Mouse (Mus musculus) neural tube, embryonic 14.5 days (tissue): Measurements from ENCODE around the gene Src. TPM values are rescaled to one million over a fixed set of nuclear protein-coding genes. Genes with fewer than 3 reads are reported as not detected.

ENCODE experiments used
- ATAC-seq: fragments of 200-750 bp; cut with Nextera tagmentation; 2 replicates; pipeline ENCODE4 v1.8.0; 2017; ENCODE audit warnings: low read depth, mild to moderate bottlenecking, moderate TSS enrichment, moderate library complexity
- H3K27ac ChIP-seq: fragments of 300-500 bp; sonication (generic); 2 replicates; pipeline ENCODE4 v1.5.1; 2014; ENCODE audit warnings: low read depth, mild to moderate bottlenecking, control low read depth, low read length, moderate library complexity, mixed read lengths
- H3K27me3 ChIP-seq: fragments of 300-500 bp; sonication (generic); 2 replicates; pipeline ENCODE4 v1.6.1; 2014; ENCODE audit warnings: low read length; ENCODE audit not compliant: control insufficient read depth, insufficient read depth
- H3K36me3 ChIP-seq: fragments of 300-500 bp; sonication (generic); 2 replicates; pipeline ENCODE4 v1.6.1; 2014; ENCODE audit warnings: low read length, mixed read lengths; ENCODE audit not compliant: control insufficient read depth, insufficient read depth
- H3K4me1 ChIP-seq: fragments of 300-500 bp; sonication (generic); 2 replicates; pipeline ENCODE4 v1.6.1; 2014; ENCODE audit warnings: low read length; ENCODE audit not compliant: control insufficient read depth, insufficient read depth
- H3K4me2 ChIP-seq: fragments of 300-500 bp; sonication (generic); 2 replicates; pipeline ENCODE4 v1.6.1; 2014; ENCODE audit warnings: mild to moderate bottlenecking, low read depth, low read length, control low read depth
- H3K4me3 ChIP-seq: fragments of 300-500 bp; sonication (generic); 2 replicates; pipeline ENCODE4 v1.5.1; 2014; ENCODE audit warnings: low read depth, low read length, control low read depth, mixed read lengths
- H3K9ac ChIP-seq: fragments of 300-500 bp; sonication (generic); replicated peaks from 2 replicates; pipeline ENCODE4 v1.6.1; 2014; ENCODE audit warnings: low read depth, mild to moderate bottlenecking, control low read depth, low read length, mixed read lengths
- H3K9me3 ChIP-seq: fragments of 300-500 bp; sonication (generic); 2 replicates; pipeline ENCODE4 v1.6.1; 2016; ENCODE audit warnings: low read length; ENCODE audit not compliant: control insufficient read depth
- WGBS: fragments of 180-500 bp; shearing (Covaris S2); extraction: QIAGEN DNeasy Blood & Tissue Kit; methylation state at CpG from one replicate; pipeline ENCODE4 v1.1.7; 2014; 5-methylcytosine and 5-hydroxymethylcytosine counted together
- polyA plus RNA-seq: library from polyadenylated mRNA; unstranded; fragments of >200 nt; fragmentation: Nextera tagmentation; extraction: Ambion mirVana; gene quantifications from 2 replicates; pipeline ENCODE4 v1.2.1, GENCODE M21; 2014

Src gene
- polyA plus RNA-seq, 1 experiment from 2014 or later = 23.9 TPM

DNA sequence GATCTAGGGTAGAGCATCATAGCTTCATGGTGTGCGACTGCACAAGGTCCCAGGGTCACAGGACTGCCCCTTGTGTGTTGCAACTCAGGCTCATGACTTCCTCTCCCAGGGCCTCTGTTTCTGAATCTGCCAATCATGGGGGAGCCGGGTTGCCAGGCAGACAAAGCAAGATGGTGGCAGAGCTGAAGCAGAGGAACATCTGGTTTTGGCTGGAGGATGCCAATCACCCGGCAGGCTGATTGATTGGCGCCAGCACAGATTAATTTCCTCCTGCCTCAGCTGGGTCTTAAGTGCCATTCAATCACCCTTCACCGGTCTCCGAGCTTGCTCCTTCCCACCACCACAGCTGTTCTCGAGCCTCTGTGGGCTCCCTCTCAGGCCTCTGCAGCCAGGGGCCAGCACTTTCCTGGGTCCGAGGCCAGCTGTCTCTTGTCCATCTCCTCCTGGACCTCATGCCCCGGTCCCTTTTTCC lies 95.5 kb downstream of the Src start:
- H3K27me3 ChIP-seq = no peaks in the 10 kb centered on the region
- H3K9ac ChIP-seq = no peak overlapping the region
- no peaks in the 10 kb centered on the region for H3K9me3 ChIP-seq
- H3K4me1 ChIP-seq = peaks cover 7% of the 10 kb centered on the region; the same call in 1 of the 2 replicates
- no peak overlapping the region for H3K27ac ChIP-seq
- no peak overlapping the region for H3K4me2 ChIP-seq
- peak; percentile 28; the same call in 1 of the 2 replicates for ATAC-seq
- 42% methylated on average over 9 of the region's 9 CpGs for WGBS
- H3K36me3 ChIP-seq = no peaks in the 10 kb centered on the region
- H3K4me3 ChIP-seq = no peak overlapping the region

DNA sequence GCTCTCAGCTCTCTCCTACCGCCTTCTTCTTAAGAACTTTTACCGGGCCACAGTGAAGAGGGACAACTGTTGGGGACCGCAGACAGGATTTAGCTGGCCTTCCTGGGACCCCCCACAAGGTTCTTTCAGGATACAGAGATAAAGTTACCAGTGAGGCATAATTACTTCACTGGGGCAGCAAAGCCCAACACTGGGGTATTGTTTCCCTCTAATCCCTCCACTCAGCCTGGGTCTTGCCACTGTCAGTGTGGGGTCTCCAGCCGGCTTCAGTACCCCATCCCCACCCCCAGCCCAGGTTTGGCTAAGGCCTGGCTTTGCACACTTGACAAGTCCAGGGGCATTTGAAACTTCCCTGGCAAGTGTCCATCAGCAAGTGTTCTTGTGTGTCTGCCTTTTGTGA lies 96.1 kb downstream of the Src start:
- WGBS = 16% methylated on average over 4 of the region's 4 CpGs
- H3K4me1 ChIP-seq = peaks cover 7% of the 10 kb centered on the region; the same call in 1 of the 2 replicates

DNA sequence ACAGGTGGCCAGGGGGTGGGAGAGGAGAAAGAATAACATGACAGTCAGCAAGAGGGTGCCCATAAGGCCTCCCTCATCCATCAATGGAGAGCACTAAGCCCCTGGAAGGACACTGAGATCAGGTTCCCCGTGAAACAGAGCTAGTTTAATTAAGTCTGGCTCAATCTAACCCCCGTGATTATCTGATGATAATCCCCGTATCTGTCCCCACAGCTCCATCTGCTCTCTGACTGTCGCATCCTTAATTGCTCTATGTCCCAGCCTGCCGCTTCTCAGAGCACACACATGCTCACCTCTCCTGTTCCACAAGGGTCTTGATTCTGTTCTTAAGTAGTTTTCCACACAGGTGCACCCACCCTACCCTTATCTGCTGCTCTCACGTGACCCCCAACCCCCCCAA lies 99.3 kb downstream of the Src start:
- no peaks in the 10 kb centered on the region for H3K27me3 ChIP-seq
- no peak overlapping the region for H3K9ac ChIP-seq
- no peak overlapping the region for H3K27ac ChIP-seq
- H3K4me2 ChIP-seq = no peak overlapping the region
- H3K36me3 ChIP-seq = no peaks in the 10 kb centered on the region
- no peak overlapping the region for H3K4me3 ChIP-seq
- 40% methylated on average over 6 of the region's 6 CpGs for WGBS
- ATAC-seq = no peak
- peaks cover 16% of the 10 kb centered on the region for H3K4me1 ChIP-seq
- H3K9me3 ChIP-seq = no peaks in the 10 kb centered on the region

More for the DNA sequence above, 96.1 kb downstream of the Src start:
- H3K4me2 ChIP-seq = no peak overlapping the region
- no peak overlapping the region for H3K9ac ChIP-seq
- H3K36me3 ChIP-seq = no peaks in the 10 kb centered on the region
- no peak overlapping the region for H3K4me3 ChIP-seq
- H3K27me3 ChIP-seq = no peaks in the 10 kb centered on the region
- H3K27ac ChIP-seq = no peak overlapping the region
- no peaks in the 10 kb centered on the region for H3K9me3 ChIP-seq
- ATAC-seq = no peak

DNA sequence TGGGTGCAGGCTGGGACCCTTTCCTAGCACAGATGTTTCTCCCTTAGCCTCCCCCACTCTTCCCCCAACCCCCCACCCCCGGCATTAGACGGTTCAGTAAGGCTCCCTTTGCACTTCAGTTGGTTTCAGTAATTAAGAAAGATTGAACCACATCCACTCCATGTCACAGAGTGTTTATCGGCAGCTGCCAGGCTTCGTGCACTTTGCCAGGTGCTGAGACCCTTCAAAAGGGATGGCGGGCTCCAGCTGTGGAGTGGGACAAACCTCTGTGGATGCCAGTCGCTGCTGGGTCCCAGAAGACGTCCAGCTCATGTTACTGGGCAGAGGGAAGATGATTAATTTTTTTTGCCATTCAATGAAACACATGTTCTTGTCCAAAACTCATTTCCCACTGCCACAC lies 100.2 kb downstream of the Src start:
- Histone ChIP-seq H3K9me3 (no peaks in the 10 kb centered on the region), H3K4me2 (no peak overlapping the region), H3K27ac (no peak overlapping the region), H3K9ac (no peak overlapping the region), H3K4me3 (no peak overlapping the region), H3K4me1 (peaks cover 16% of the 10 kb centered on the region), H3K27me3 (no peaks in the 10 kb centered on the region), H3K36me3 (no peaks in the 10 kb centered on the region)
- 48% methylated on average over 7 of the region's 7 CpGs for WGBS
- no peak for ATAC-seq

- no peaks in the 10 kb centered on the region for H3K27me3 ChIP-seq
- no peaks in the 10 kb centered on the region for H3K9me3 ChIP-seq
- no peak for ATAC-seq
- H3K4me1 ChIP-seq = peaks cover 13% of the 10 kb centered on the region
- no peak overlapping the region for H3K4me3 ChIP-seq
- no peak overlapping the region for H3K9ac ChIP-seq
- H3K36me3 ChIP-seq = no peaks in the 10 kb centered on the region
- H3K27ac ChIP-seq = no peak overlapping the region
- 72% methylated on average over 6 of the region's 6 CpGs for WGBS
- no peak overlapping the region for H3K4me2 ChIP-seq
These were observed 101.2 kb downstream of the Src start for GRCm38 (mm10) chr2:157519452-157519851.

- H3K4me3 ChIP-seq = no peak overlapping the region
- H3K27ac ChIP-seq = 0 out of 2 replicates have a peak overlapping the region, but pooled peaks have one; percentile 16
- H3K27me3 ChIP-seq = no peaks in the 10 kb centered on the region
- H3K4me1 ChIP-seq = peaks cover 13% of the 10 kb centered on the region
- ATAC-seq = peak; percentile 41; the same call in 1 of the 2 replicates
- 16% methylated on average over 5 of the region's 5 CpGs for WGBS
- H3K36me3 ChIP-seq = no peaks in the 10 kb centered on the region
- H3K4me2 ChIP-seq = no peak overlapping the region
- H3K9me3 ChIP-seq = no peaks in the 10 kb centered on the region
- H3K9ac ChIP-seq = no peak overlapping the region
These were observed 102.3 kb downstream of the Src start for GRCm38 (mm10) chr2:157520496-157520895.

Other genes starting within 250 kb of the Src start
- 5.7 and 6.2 TPM in 2 replicates for gene Rbl1, start 213.9 kb upstream of the Src start, polyA plus RNA-seq
- 202 and 232 TPM in 2 replicates for gene Rpn2, start 139.4 kb upstream of the Src start, polyA plus RNA-seq
- gene Mroh8, start 138.9 kb upstream of the Src start, polyA plus RNA-seq = 0.20 and 0.67 TPM in 2 replicates
- not detected in 2 replicates for gene Ghrh, start 70.9 kb upstream of the Src start, polyA plus RNA-seq
- gene Manbal, start 50.9 kb upstream of the Src start, polyA plus RNA-seq = 51.5 and 58.5 TPM in 2 replicates
- gene Nnat, start 141.6 kb downstream of the Src start, polyA plus RNA-seq = 2,798 and 3,566 TPM in 2 replicates
- gene Blcap, start 152.8 kb downstream of the Src start, polyA plus RNA-seq = 244 and 299 TPM in 2 replicates